Mouse (Mus musculus): ENCODE data around the gene Smyd3. TPM values are rescaled to one million over a fixed set of nuclear protein-coding genes. Genes with fewer than 3 reads are reported as not detected.

Smyd3 gene
- polyA plus RNA-seq, 1 experiment from 2014 or later = 16.7 TPM

- Histone ChIP-seq H3K36me3 (ENCODE audit: control insufficient read depth, insufficient read depth, low read length) (no peaks in the 10 kb centered on the region), H3K27ac (ENCODE audit: low read length) (no peak overlapping the region), H3K4me3 (ENCODE audit: low read length) (no peak overlapping the region), H3K4me1 (ENCODE audit: control insufficient read depth, insufficient read depth, low read length) (0 out of 2 replicates have a peak, but pooled peaks cover 2% of the 10 kb centered on the region), H3K4me2 (ENCODE audit: low read depth, low read length) (no peak overlapping the region), H3K27me3 (replicated peaks; ENCODE audit: control insufficient read depth, insufficient read depth, low read length) (no peaks in the 10 kb centered on the region), H3K9me3 (ENCODE audit: control insufficient read depth, low read length) (no peaks in the 10 kb centered on the region), H3K9ac (ENCODE audit: low read depth, low read length) (no peak overlapping the region)
- 89% methylated on average over 3 of the region's 3 CpGs for WGBS
- ATAC-seq = no peak
These were observed 525.3 kb downstream of the Smyd3 start for GRCm38 (mm10) chr1:178992503-178992902.

- no peak overlapping the region for H3K27ac ChIP-seq (ENCODE audit: low read length)
- H3K4me1 ChIP-seq (ENCODE audit: control insufficient read depth, insufficient read depth, low read length) = 0 out of 2 replicates have a peak, but pooled peaks cover under 1% of the 10 kb centered on the region
- no peak overlapping the region for H3K4me2 ChIP-seq (ENCODE audit: low read depth, low read length)
- no peaks in the 10 kb centered on the region for H3K9me3 ChIP-seq (ENCODE audit: control insufficient read depth, low read length)
- H3K27me3 ChIP-seq (replicated peaks; ENCODE audit: control insufficient read depth, insufficient read depth, low read length) = no peaks in the 10 kb centered on the region
- H3K9ac ChIP-seq (ENCODE audit: low read depth, low read length) = no peak overlapping the region
- H3K4me3 ChIP-seq (ENCODE audit: low read length) = no peak overlapping the region
- H3K36me3 ChIP-seq (ENCODE audit: control insufficient read depth, insufficient read depth, low read length) = no peaks in the 10 kb centered on the region
- ATAC-seq = no peak
- 40% methylated on average over 4 of the region's 4 CpGs for WGBS
These were observed 526.4 kb downstream of the Smyd3 start for GRCm38 (mm10) chr1:178991470-178991869.

GRCm38 (mm10) chr1:178991045-178991444, 526.8 kb downstream of the Smyd3 start:
- Histone ChIP-seq H3K4me2 (ENCODE audit: low read depth, low read length) (no peak overlapping the region), H3K36me3 (ENCODE audit: control insufficient read depth, insufficient read depth, low read length) (no peaks in the 10 kb centered on the region), H3K27me3 (replicated peaks; ENCODE audit: control insufficient read depth, insufficient read depth, low read length) (no peaks in the 10 kb centered on the region), H3K9me3 (ENCODE audit: control insufficient read depth, low read length) (no peaks in the 10 kb centered on the region), H3K4me1 (ENCODE audit: control insufficient read depth, insufficient read depth, low read length) (no peaks in the 10 kb centered on the region), H3K4me3 (ENCODE audit: low read length) (no peak overlapping the region), H3K9ac (ENCODE audit: low read depth, low read length) (no peak overlapping the region), H3K27ac (ENCODE audit: low read length) (no peak overlapping the region)
- WGBS = 80% methylated on average over 6 of the region's 6 CpGs
- ATAC-seq = no peak

- Histone ChIP-seq H3K9ac (ENCODE audit: low read depth, low read length) (no peak overlapping the region), H3K4me2 (ENCODE audit: low read depth, low read length) (no peak overlapping the region), H3K27me3 (replicated peaks; ENCODE audit: control insufficient read depth, insufficient read depth, low read length) (no peaks in the 10 kb centered on the region), H3K4me1 (ENCODE audit: control insufficient read depth, insufficient read depth, low read length) (no peaks in the 10 kb centered on the region), H3K36me3 (ENCODE audit: control insufficient read depth, insufficient read depth, low read length) (no peaks in the 10 kb centered on the region), H3K27ac (ENCODE audit: low read length) (no peak overlapping the region), H3K4me3 (ENCODE audit: low read length) (no peak overlapping the region), H3K9me3 (ENCODE audit: control insufficient read depth, low read length) (no peaks in the 10 kb centered on the region)
- 71% methylated on average over 4 of the region's 4 CpGs for WGBS
- no peak for ATAC-seq
These were observed 528.4 kb downstream of the Smyd3 start for GRCm38 (mm10) chr1:178989485-178989884.

GRCm38 (mm10) chr1:178988176-178988575, 529.7 kb downstream of the Smyd3 start:
- Histone ChIP-seq H3K4me2 (ENCODE audit: low read depth, low read length) (no peak overlapping the region), H3K4me3 (ENCODE audit: low read length) (no peak overlapping the region), H3K4me1 (ENCODE audit: control insufficient read depth, insufficient read depth, low read length) (no peaks in the 10 kb centered on the region), H3K27me3 (replicated peaks; ENCODE audit: control insufficient read depth, insufficient read depth, low read length) (no peaks in the 10 kb centered on the region), H3K9ac (ENCODE audit: low read depth, low read length) (no peak overlapping the region), H3K27ac (ENCODE audit: low read length) (no peak overlapping the region), H3K9me3 (ENCODE audit: control insufficient read depth, low read length) (no peaks in the 10 kb centered on the region), H3K36me3 (ENCODE audit: control insufficient read depth, insufficient read depth, low read length) (no peaks in the 10 kb centered on the region)
- ATAC-seq = no peak
- WGBS = 66% methylated on average over 1 of the region's 1 CpGs

- H3K4me2 ChIP-seq (ENCODE audit: low read depth, low read length) = no peak overlapping the region
- H3K4me3 ChIP-seq (ENCODE audit: low read length) = no peak overlapping the region
- no peak for ATAC-seq
- no peak overlapping the region for H3K9ac ChIP-seq (ENCODE audit: low read depth, low read length)
- no peaks in the 10 kb centered on the region for H3K36me3 ChIP-seq (ENCODE audit: control insufficient read depth, insufficient read depth, low read length)
- no peaks in the 10 kb centered on the region for H3K9me3 ChIP-seq (ENCODE audit: control insufficient read depth, low read length)
- H3K27ac ChIP-seq (ENCODE audit: low read length) = no peak overlapping the region
- WGBS = 70% methylated on average over 5 of the region's 5 CpGs
- H3K27me3 ChIP-seq (replicated peaks; ENCODE audit: control insufficient read depth, insufficient read depth, low read length) = no peaks in the 10 kb centered on the region
- peaks cover 2% of the 10 kb centered on the region; the same call in 1 of the 2 replicates for H3K4me1 ChIP-seq (ENCODE audit: control insufficient read depth, insufficient read depth, low read length)
These were observed 536.2 kb downstream of the Smyd3 start for GRCm38 (mm10) chr1:178981641-178982040.

GRCm38 (mm10) chr1:178980185-178980584, 537.7 kb downstream of the Smyd3 start:
- H3K4me1 ChIP-seq (ENCODE audit: control insufficient read depth, insufficient read depth, low read length) = peaks cover 2% of the 10 kb centered on the region; the same call in 1 of the 2 replicates
- no peaks in the 10 kb centered on the region for H3K36me3 ChIP-seq (ENCODE audit: control insufficient read depth, insufficient read depth, low read length)
- no peaks in the 10 kb centered on the region for H3K27me3 ChIP-seq (replicated peaks; ENCODE audit: control insufficient read depth, insufficient read depth, low read length)
- H3K9ac ChIP-seq (ENCODE audit: low read depth, low read length) = no peak overlapping the region
- H3K4me3 ChIP-seq (ENCODE audit: low read length) = no peak overlapping the region
- H3K4me2 ChIP-seq (ENCODE audit: low read depth, low read length) = no peak overlapping the region
- no peaks in the 10 kb centered on the region for H3K9me3 ChIP-seq (ENCODE audit: control insufficient read depth, low read length)
- ATAC-seq = no peak
- H3K27ac ChIP-seq (ENCODE audit: low read length) = no peak overlapping the region

GRCm38 (mm10) chr1:178978617-178979245, 539.1 kb downstream of the Smyd3 start:
- H3K4me3 ChIP-seq (ENCODE audit: low read length) = no peak overlapping the region
- H3K27ac ChIP-seq (ENCODE audit: low read length) = no peak overlapping the region
- no peak overlapping the region for H3K9ac ChIP-seq (ENCODE audit: low read depth, low read length)
- WGBS = 40% methylated on average over 8 of the region's 8 CpGs
- H3K9me3 ChIP-seq (ENCODE audit: control insufficient read depth, low read length) = no peaks in the 10 kb centered on the region
- peaks cover 2% of the 10 kb centered on the region; the same call in 1 of the 2 replicates for H3K4me1 ChIP-seq (ENCODE audit: control insufficient read depth, insufficient read depth, low read length)
- no peak for ATAC-seq
- H3K27me3 ChIP-seq (replicated peaks; ENCODE audit: control insufficient read depth, insufficient read depth, low read length) = no peaks in the 10 kb centered on the region
- H3K4me2 ChIP-seq (ENCODE audit: low read depth, low read length) = no peak overlapping the region
- no peaks in the 10 kb centered on the region for H3K36me3 ChIP-seq (ENCODE audit: control insufficient read depth, insufficient read depth, low read length)

GRCm38 (mm10) chr1:178972055-178972454, 545.8 kb downstream of the Smyd3 start:
- H3K4me3 ChIP-seq (ENCODE audit: low read length) = no peak overlapping the region
- WGBS = 88% methylated on average over 10 of the region's 10 CpGs
- H3K36me3 ChIP-seq (ENCODE audit: control insufficient read depth, insufficient read depth, low read length) = no peaks in the 10 kb centered on the region
- no peaks in the 10 kb centered on the region for H3K27me3 ChIP-seq (replicated peaks; ENCODE audit: control insufficient read depth, insufficient read depth, low read length)
- no peak overlapping the region for H3K4me2 ChIP-seq (ENCODE audit: low read depth, low read length)
- no peak overlapping the region for H3K9ac ChIP-seq (ENCODE audit: low read depth, low read length)
- no peaks in the 10 kb centered on the region for H3K9me3 ChIP-seq (ENCODE audit: control insufficient read depth, low read length)
- no peak overlapping the region for H3K27ac ChIP-seq (ENCODE audit: low read length)
- no peaks in the 10 kb centered on the region; the same call in 1 of the 2 replicates for H3K4me1 ChIP-seq (ENCODE audit: control insufficient read depth, insufficient read depth, low read length)
- ATAC-seq = no peak

- Histone ChIP-seq H3K4me2 (ENCODE audit: low read depth, low read length) (no peak overlapping the region), H3K4me1 (ENCODE audit: control insufficient read depth, insufficient read depth, low read length) (peaks cover 4% of the 10 kb centered on the region; the same call in 1 of the 2 replicates), H3K9ac (ENCODE audit: low read depth, low read length) (no peak overlapping the region), H3K36me3 (ENCODE audit: control insufficient read depth, insufficient read depth, low read length) (no peaks in the 10 kb centered on the region), H3K27me3 (replicated peaks; ENCODE audit: control insufficient read depth, insufficient read depth, low read length) (no peaks in the 10 kb centered on the region), H3K27ac (ENCODE audit: low read length) (no peak overlapping the region), H3K4me3 (ENCODE audit: low read length) (no peak overlapping the region), H3K9me3 (ENCODE audit: control insufficient read depth, low read length) (no peaks in the 10 kb centered on the region)
- no peak for ATAC-seq
- 87% methylated on average over 9 of the region's 9 CpGs for WGBS
These were observed 556.2 kb downstream of the Smyd3 start for GRCm38 (mm10) chr1:178961661-178962060.

All from intestine, embryonic 16.5 days (tissue).